12 mouse cellular contexts compared by ENCODE assay signal in the genomic region with DNA sequence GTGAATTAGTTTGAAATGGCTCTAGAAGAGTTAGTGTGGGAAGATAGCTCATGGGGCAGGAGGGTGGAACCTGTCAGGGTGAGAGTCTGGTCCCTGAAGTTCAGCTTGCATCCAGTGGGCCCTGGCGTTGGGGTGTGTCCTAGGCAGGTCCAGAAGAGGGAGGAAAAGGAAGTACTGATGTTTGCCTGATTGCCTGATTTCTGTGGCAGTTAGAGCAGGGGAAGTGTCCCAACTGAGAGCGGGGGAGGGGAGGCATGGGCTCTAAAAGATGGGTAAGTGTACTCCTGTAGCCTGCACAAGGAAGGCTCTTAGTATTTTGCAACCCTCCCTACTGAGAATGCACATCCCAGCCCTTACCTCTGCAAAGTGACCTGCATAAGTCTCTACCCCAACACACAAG. TPM values are rescaled to one million over a fixed set of nuclear protein-coding genes. Genes with fewer than 3 reads are reported as not detected.
DNase-seq lines count a peak whose midpoint lies in the region; ATAC-seq and TF ChIP-seq lines count a peak whose summit lies in the region.
"Had no signal": no experiment of that assay in that cellular context is flagged by ENCODE, and none has a peak within 500 bp of the region (broad histone marks: within the 10 kb centered on the region; RNA-seq: fewer than 3 reads in every experiment).

No protein-coding gene starts in this region.

- no peak overlapping the region for H3K27ac ChIP-seq in kidney, embryonic 15.5 days
- peak overlapping the region; percentile 48; the same call in 1 of the 2 replicates for H3K27ac ChIP-seq in brown adipose tissue, adult 24 weeks (replicated peaks; ENCODE audit: low read depth, low read length)
- peak overlapping the region; percentile 96; the same call in 1 of the 2 replicates for H3K27ac ChIP-seq in liver, embryonic 12.5 days
- H3K27ac ChIP-seq in small intestine, adult 2 months (ENCODE audit: insufficient read depth, low read depth, low read length), result peak overlapping the region; percentile 74
- H3K27ac ChIP-seq: embryonic facial prominence, embryonic 12.5 days; limb, embryonic 12.5 days; neural tube, embryonic 12.5 days had no signal

- 78% methylated on average over 2 of the region's 2 CpGs for WGBS in kidney, embryonic 15.5 days
- WGBS in liver, embryonic 12.5 days (ENCODE audit: insufficient replicate concordance), result 14% methylated on average over 2 of the region's 2 CpGs
- 55% methylated on average over 2 of the region's 2 CpGs for WGBS in small intestine, adult 2 months

- H3K4me2 ChIP-seq in kidney, embryonic 15.5 days, result no peak overlapping the region
- H3K4me2 ChIP-seq in liver, embryonic 12.5 days, result peak overlapping the region; percentile 93
- H3K4me2 ChIP-seq: embryonic facial prominence, embryonic 12.5 days; limb, embryonic 12.5 days; neural tube, embryonic 12.5 days had no signal

- H3K36me3 ChIP-seq in kidney, embryonic 15.5 days, result peaks cover 40% of the 10 kb centered on the region
- H3K36me3 ChIP-seq in liver, embryonic 12.5 days, result peaks cover 51% of the 10 kb centered on the region
- peaks cover 26% of the 10 kb centered on the region for H3K36me3 ChIP-seq in small intestine, adult 2 months (ENCODE audit: control insufficient read depth, insufficient read depth, low read length)

- ATAC-seq in kidney, embryonic 15.5 days (replicated peaks; ENCODE audit: low FRiP score), result no peak
- ATAC-seq in liver, embryonic 12.5 days, result no peak
- ATAC-seq: Patski had no signal

- TF ChIP-seq CTCF in small intestine, adult 2 months (IDR thresholded peaks at IDR 0.05; ENCODE audit: extremely low read depth, insufficient read length, insufficient replicate concordance, low read depth, low read length), result no peak

- no peak overlapping the region for H3K4me3 ChIP-seq in kidney, embryonic 15.5 days (replicated peaks)
- no peak overlapping the region for H3K4me3 ChIP-seq in brown adipose tissue, adult 24 weeks (ENCODE audit: insufficient read depth, low read depth, low read length)
- H3K4me3 ChIP-seq in liver, embryonic 12.5 days, result no peak overlapping the region
- no peak overlapping the region for H3K4me3 ChIP-seq in small intestine, adult 2 months (ENCODE audit: low read depth, low read length)
- H3K4me3 ChIP-seq: embryonic facial prominence, embryonic 12.5 days; limb, embryonic 12.5 days; neural tube, embryonic 12.5 days had no signal

- no peak overlapping the region for H3K9ac ChIP-seq in kidney, embryonic 15.5 days
- no peak overlapping the region for H3K9ac ChIP-seq in liver, embryonic 12.5 days
- H3K9ac ChIP-seq: embryonic facial prominence, embryonic 12.5 days; limb, embryonic 12.5 days; neural tube, embryonic 12.5 days had no signal

- H3K4me1 ChIP-seq in kidney, embryonic 15.5 days, result peaks cover 53% of the 10 kb centered on the region
- peaks cover 38% of the 10 kb centered on the region for H3K4me1 ChIP-seq in brown adipose tissue, adult 24 weeks (ENCODE audit: control insufficient read depth, insufficient read depth, insufficient read length, low read length)
- H3K4me1 ChIP-seq in liver, embryonic 12.5 days, result peaks cover 81% of the 10 kb centered on the region
- peaks cover 54% of the 10 kb centered on the region for H3K4me1 ChIP-seq in small intestine, adult 2 months (ENCODE audit: control insufficient read depth, insufficient read depth, insufficient read length, low read length)

- no peak for TF ChIP-seq POLR2A in small intestine, adult 2 months (IDR thresholded peaks at IDR 0.05; ENCODE audit: low read depth, low read length)

- no peaks in the 10 kb centered on the region for H3K9me3 ChIP-seq in kidney, embryonic 15.5 days (replicated peaks)
- H3K9me3 ChIP-seq in liver, embryonic 12.5 days (replicated peaks), result no peaks in the 10 kb centered on the region
- H3K9me3 ChIP-seq: embryonic facial prominence, embryonic 12.5 days; limb, embryonic 12.5 days; neural tube, embryonic 12.5 days had no signal

- peak; percentile 15 for DNase-seq in kidney, adult 11 months
- DNase-seq in cerebellum, adult 11 months, result no peak
- DNase-seq in frontal cortex, adult 2 months (ENCODE audit: extremely low spot score in 1 of 2, low spot score in 1 of 2), result no peak
- no peak for DNase-seq in layer of hippocampus, adult 9-11 months

- H3K27me3 ChIP-seq in kidney, embryonic 15.5 days, result no peaks in the 10 kb centered on the region
- H3K27me3 ChIP-seq in liver, embryonic 12.5 days (replicated peaks), result no peaks in the 10 kb centered on the region
- H3K27me3 ChIP-seq in small intestine, adult 2 months (ENCODE audit: control insufficient read depth, insufficient read depth, low read length), result no peaks in the 10 kb centered on the region
- H3K27me3 ChIP-seq: embryonic facial prominence, embryonic 12.5 days; limb, embryonic 12.5 days; neural tube, embryonic 12.5 days; Patski had no signal

RNA-seq across cellular contexts. Expression of gene Rhog, which starts 12.0 kb away (rescaled TPM):
- 53.1 and 59.1 TPM in 2 replicates for polyA plus RNA-seq in kidney, embryonic 15.5 days (2015; fragmentation: Nextera tagmentation; extraction: Ambion mirVana)
- 25.4 and 29.6 TPM in 2 replicates for polyA plus RNA-seq in brown adipose tissue, adult 24 weeks (2012; ENCODE audit: insufficient read depth, insufficient read length, missing spikeins)
- polyA plus RNA-seq in liver, embryonic 12.5 days (2016; fragmentation: Nextera tagmentation; extraction: Ambion mirVana), result 61.3 and 63.3 TPM in 2 replicates
- polyA plus RNA-seq in small intestine, adult 2 months (2012; rRNA removed), result 74.5 and 165 TPM in 2 replicates
- polyA plus RNA-seq in frontal cortex, adult 2 months (2012; rRNA removed), result 35.8 and 41.8 TPM in 2 replicates

RNA-seq across cellular contexts. Expression of gene Stim1, which starts 23.7 kb away (rescaled TPM):
- polyA plus RNA-seq in kidney, embryonic 15.5 days (2015; fragmentation: Nextera tagmentation; extraction: Ambion mirVana), result 14.8 and 16.2 TPM in 2 replicates
- 46.5 and 52.6 TPM in 2 replicates for polyA plus RNA-seq in brown adipose tissue, adult 24 weeks (2012; ENCODE audit: insufficient read depth, insufficient read length, missing spikeins)
- polyA plus RNA-seq in liver, embryonic 12.5 days (2016; fragmentation: Nextera tagmentation; extraction: Ambion mirVana), result 19.5 and 19.9 TPM in 2 replicates
- polyA plus RNA-seq in small intestine, adult 2 months (2012; rRNA removed), result 20.7 and 21.6 TPM in 2 replicates
- 78.3 and 82.5 TPM in 2 replicates for polyA plus RNA-seq in frontal cortex, adult 2 months (2012; rRNA removed)

RNA-seq across cellular contexts. Expression of gene Pgap2, which starts 33.9 kb away (rescaled TPM):
- 72.3 and 75.2 TPM in 2 replicates for polyA plus RNA-seq in kidney, embryonic 15.5 days (2015; fragmentation: Nextera tagmentation; extraction: Ambion mirVana)
- 39.2 and 54.0 TPM in 2 replicates for polyA plus RNA-seq in brown adipose tissue, adult 24 weeks (2012; ENCODE audit: insufficient read depth, insufficient read length, missing spikeins)
- polyA plus RNA-seq in liver, embryonic 12.5 days (2016; fragmentation: Nextera tagmentation; extraction: Ambion mirVana), result 28.5 and 28.6 TPM in 2 replicates
- 49.6 and 58.0 TPM in 2 replicates for polyA plus RNA-seq in small intestine, adult 2 months (2012; rRNA removed)
- polyA plus RNA-seq in frontal cortex, adult 2 months (2012; rRNA removed), result 26.0 and 27.4 TPM in 2 replicates

RNA-seq across cellular contexts. Expression of gene Nup98, which starts 33.9 kb away (rescaled TPM):
- 39.0 TPM in 2 replicates for polyA plus RNA-seq in kidney, embryonic 15.5 days (2015; fragmentation: Nextera tagmentation; extraction: Ambion mirVana)
- polyA plus RNA-seq in brown adipose tissue, adult 24 weeks (2012; ENCODE audit: insufficient read depth, insufficient read length, missing spikeins), result 10.3 and 12.3 TPM in 2 replicates
- 30.4 and 31.0 TPM in 2 replicates for polyA plus RNA-seq in liver, embryonic 12.5 days (2016; fragmentation: Nextera tagmentation; extraction: Ambion mirVana)
- 5.2 and 12.2 TPM in 2 replicates for polyA plus RNA-seq in small intestine, adult 2 months (2012; rRNA removed)
- 18.8 and 19.7 TPM in 2 replicates for polyA plus RNA-seq in frontal cortex, adult 2 months (2012; rRNA removed)
